Mouse (Mus musculus): ENCODE results near the gene B4galt5. TPM values are rescaled to one million over a fixed set of nuclear protein-coding genes. Genes with fewer than 3 reads are reported as not detected.

The B4galt5 gene
- total and polyA plus RNA-seq, 3 experiments, result 4.6 to 34.4 (median 6.5) TPM

DNA sequence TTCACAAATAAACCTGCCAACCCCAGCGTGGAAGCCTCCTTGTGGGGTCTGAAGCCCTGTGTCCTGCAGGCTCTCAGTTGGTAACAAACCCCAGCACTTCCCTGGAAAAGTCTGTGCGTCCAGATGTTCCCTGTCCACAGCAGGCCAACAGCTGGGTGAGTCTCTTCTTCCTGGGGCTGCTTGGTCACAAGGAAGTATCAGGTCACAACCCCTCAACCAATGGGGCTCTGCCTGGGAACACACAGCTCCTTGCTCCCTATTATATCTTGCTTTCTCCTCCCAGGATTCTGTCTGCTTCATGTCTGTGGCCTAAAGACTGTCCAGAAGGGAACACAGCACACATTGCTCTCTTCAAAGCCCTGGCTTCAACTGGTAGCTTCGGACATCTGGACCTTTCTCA lies 99.4 kb downstream of the B4galt5 start:
- Histone ChIP-seq H3K27ac (ENCODE audit: control insufficient read depth, low read depth, low read length) (no peak overlapping the region), H3K27me3 (ENCODE audit: control insufficient read depth in 1 of 2, insufficient read depth in 2 of 2, low read length in 2 of 2) (peaks cover 0 to 3% of the 10 kb centered on the region in 2 experiments), H3K9ac (ENCODE audit: control insufficient read depth, low read depth, low read length, poor library complexity, severe bottlenecking) (no peak overlapping the region), H3K4me3 (ENCODE audit: control insufficient read depth in 1 of 2, insufficient read depth in 1 of 2, low read depth in 2 of 2, low read length in 2 of 2) (no peak overlapping the region), H3K9me3 (replicated peaks; ENCODE audit: insufficient read depth, low read length) (no peaks in the 10 kb centered on the region), H3K79me2 (ENCODE audit: control insufficient read depth, insufficient read depth, low read length, poor library complexity) (no peaks in the 10 kb centered on the region), H3K4me1 (ENCODE audit: control insufficient read depth in 1 of 2, insufficient read depth in 2 of 2, low read length in 2 of 2) (peaks cover 0 to 3% of the 10 kb centered on the region in 2 experiments; a peak in 1 of 4 replicates), H3K36me3 (ENCODE audit: control insufficient read depth in 1 of 2, insufficient read depth in 2 of 2, low read length in 2 of 2) (no peaks in the 10 kb centered on the region)
- DNase-seq (ENCODE audit: low read depth, low spot score), result no peak
- TF ChIP-seq EP300 (IDR thresholded peaks at IDR 0.05; ENCODE audit: low read depth in 1 of 2, low read length in 2 of 2) (no peak), SIN3A (IDR thresholded peaks at IDR 0.05; ENCODE audit: low read length) (no peak), TCF12 (IDR thresholded peaks at IDR 0.05; ENCODE audit: low read depth, low read length) (no peak), POLR2A (IDR thresholded peaks at IDR 0.05; ENCODE audit: control insufficient read depth in 1 of 2, insufficient read depth in 1 of 2, low read depth in 1 of 2, low read length in 2 of 2, poor library complexity in 1 of 2) (no peak), E2F4 (IDR thresholded peaks at IDR 0.05; ENCODE audit: borderline replicate concordance, low read depth, low read length) (no peak), UBTF (IDR thresholded peaks at IDR 0.05; ENCODE audit: borderline replicate concordance, insufficient read depth, low read depth, low read length) (no peak), TBP (IDR thresholded peaks at IDR 0.05; ENCODE audit: low read depth, low read length) (no peak), SMC3 (IDR thresholded peaks at IDR 0.05; ENCODE audit: low read depth, low read length) (no peak)

Other genes with a start within 250 kb of the B4galt5 start
- 0.39 and 0.69 TPM in 2 replicates for gene Kcnb1, start 159.0 kb downstream of the B4galt5 start, total RNA-seq (2012; rRNA removed)
- 1 to 10 TPM in 1 of 2 experiments, not detected in 1; 3.6 TPM for gene Kcnb1, start 159.0 kb downstream of the B4galt5 start, polyA plus RNA-seq (2012; ENCODE audit: insufficient read depth in 1 of 2, insufficient read length in 2 of 2, low read depth in 1 of 2, low replicate concordance in 2 of 2, missing spikeins in 1 of 2)
- gene Ptgis, start 108.6 kb downstream of the B4galt5 start, total RNA-seq (2012; rRNA removed), result 7.3 and 7.6 TPM in 2 replicates
- 10 to 100 TPM in 1 of 2 experiments, not detected in 1; 12.7 TPM for gene Ptgis, start 108.6 kb downstream of the B4galt5 start, polyA plus RNA-seq (2012; ENCODE audit: insufficient read depth in 1 of 2, insufficient read length in 2 of 2, low read depth in 1 of 2, low replicate concordance in 2 of 2, missing spikeins in 1 of 2)
- 15.6 and 16.7 TPM in 2 replicates for gene Slc9a8, start 72.5 kb upstream of the B4galt5 start, total RNA-seq (2012; rRNA removed)
- gene Slc9a8, start 72.5 kb upstream of the B4galt5 start, polyA plus RNA-seq (2012; ENCODE audit: insufficient read depth in 1 of 2, insufficient read length in 2 of 2, low read depth in 1 of 2, low replicate concordance in 2 of 2, missing spikeins in 1 of 2), result 10 to 100 TPM in 1 of 2 experiments, not detected in 1; 25.8 TPM
- 39.5 and 44.0 TPM in 2 replicates for gene Rnf114, start 143.5 kb upstream of the B4galt5 start, total RNA-seq (2012; rRNA removed)
- 10 to 100 TPM in 1 of 2 experiments, not detected in 1; 49.2 TPM for gene Rnf114, start 143.5 kb upstream of the B4galt5 start, polyA plus RNA-seq (2012; ENCODE audit: insufficient read depth in 1 of 2, insufficient read length in 2 of 2, low read depth in 1 of 2, low replicate concordance in 2 of 2, missing spikeins in 1 of 2)
- 9.4 and 9.8 TPM in 2 replicates for gene Spata2, start 143.7 kb upstream of the B4galt5 start, total RNA-seq (2012; rRNA removed)
- gene Spata2, start 143.7 kb upstream of the B4galt5 start, polyA plus RNA-seq (2012; ENCODE audit: insufficient read depth in 1 of 2, insufficient read length in 2 of 2, low read depth in 1 of 2, low replicate concordance in 2 of 2, missing spikeins in 1 of 2), result 10 to 100 TPM in 1 of 2 experiments, not detected in 1; 33.5 TPM
- gene Snai1, start 189.0 kb upstream of the B4galt5 start, total RNA-seq (2012; rRNA removed), result 0.19 and 0.20 TPM in 2 replicates
- gene Snai1, start 189.0 kb upstream of the B4galt5 start, polyA plus RNA-seq (2012; ENCODE audit: insufficient read depth in 1 of 2, insufficient read length in 2 of 2, low read depth in 1 of 2, low replicate concordance in 2 of 2, missing spikeins in 1 of 2), result under 1 TPM in 1 of 2 experiments, not detected in 1; 0.74 TPM